Mouse (Mus musculus): ENCODE data around the gene Rab14.

GRCm38 (mm10) chr2:35208054-35208453, 7.1 kb upstream of the Rab14 start:
- TF ChIP-seq POLR2A (IDR thresholded peaks at IDR 0.05; ENCODE audit: low read depth, low read length) (no peak), CTCF (conservative IDR thresholded peaks at IDR 0.05; ENCODE audit: insufficient read depth, insufficient read length, low read depth, low read length) (no peak)

All from kidney, adult 2 months (tissue).